Mouse (Mus musculus): ENCODE data around the gene Acta1. TPM values are rescaled to one million over a fixed set of nuclear protein-coding genes. Genes with fewer than 3 reads are reported as not detected.

The Acta1 gene
- polyA plus RNA-seq, 1 experiment from 2014 or later = 44.7 TPM

DNA sequence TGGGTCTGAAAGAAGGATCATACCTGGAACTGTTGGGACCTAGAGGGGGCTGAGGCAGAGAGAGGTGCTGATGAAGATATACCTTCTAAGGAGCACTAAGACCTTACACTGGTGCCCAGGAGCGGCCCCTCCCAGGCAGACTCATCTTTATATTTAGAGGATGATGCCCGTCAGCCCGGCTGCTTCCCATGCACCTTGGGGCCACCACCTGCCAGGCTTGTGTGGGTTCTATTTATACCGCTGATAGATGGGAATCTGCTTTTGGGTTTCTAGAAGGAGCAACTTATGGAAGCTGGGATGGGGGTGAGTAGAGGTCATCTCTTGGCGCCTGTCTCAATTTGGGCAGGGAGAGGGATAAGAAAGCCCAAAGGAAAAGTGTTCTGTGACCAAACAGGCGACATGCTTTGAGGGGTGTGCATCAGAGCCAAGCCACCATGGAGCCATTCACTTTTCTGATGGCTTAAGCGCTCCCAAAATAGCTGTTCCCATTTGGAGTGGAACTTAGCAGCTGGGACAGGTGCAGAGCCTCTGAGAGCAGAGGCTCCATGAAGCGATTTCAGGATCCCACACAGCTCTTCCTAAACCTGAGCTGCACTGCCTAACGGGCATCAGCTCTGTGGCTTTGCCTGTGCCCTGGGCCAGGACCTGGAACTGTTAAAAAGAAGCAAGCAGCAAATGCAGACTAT, 1.3 kb upstream of the Acta1 start:
- Histone ChIP-seq H3K36me3 (peaks cover 21% of the 10 kb centered on the region), H3K4me3 (no peak overlapping the region), H3K9me3 (no peaks in the 10 kb centered on the region), H3K27me3 (peaks cover 62% of the 10 kb centered on the region), H3K9ac (no peak overlapping the region), H3K4me1 (peaks cover 20% of the 10 kb centered on the region), H3K27ac (no peak overlapping the region), H3K4me2 (no peak overlapping the region)
- WGBS = 70% methylated on average over 9 of the region's 9 CpGs
- no peak for ATAC-seq (ENCODE audit: insufficient number of reproducible peaks, insufficient read depth, low FRiP score, low TSS enrichment, low read depth)

DNA sequence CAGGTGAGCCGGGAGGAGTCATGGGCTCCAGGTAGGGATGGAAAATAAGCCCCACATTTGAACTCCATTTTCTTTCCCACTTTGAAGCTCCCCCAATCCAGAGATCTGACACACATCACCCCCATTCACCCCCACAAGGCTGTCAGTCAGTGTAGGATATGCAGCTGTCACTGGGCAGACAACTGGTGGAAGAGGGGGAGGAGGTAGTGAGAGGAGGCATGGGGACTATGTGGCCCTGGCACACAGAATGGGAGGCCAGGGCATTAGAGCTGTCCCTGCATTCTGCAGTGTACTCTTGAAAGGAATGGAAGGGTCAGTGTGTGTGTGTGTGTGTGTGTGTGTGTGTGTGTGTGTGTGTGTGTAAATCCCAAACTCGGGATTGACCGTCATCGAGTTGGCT, 679 bp upstream of the Acta1 start:
- Histone ChIP-seq H3K9ac (no peak overlapping the region), H3K4me2 (no peak overlapping the region), H3K9me3 (no peaks in the 10 kb centered on the region), H3K36me3 (peaks cover 15% of the 10 kb centered on the region), H3K27me3 (peaks cover 68% of the 10 kb centered on the region), H3K27ac (no peak overlapping the region), H3K4me3 (no peak overlapping the region), H3K4me1 (peaks cover 20% of the 10 kb centered on the region)
- no peak for ATAC-seq (ENCODE audit: insufficient number of reproducible peaks, insufficient read depth, low FRiP score, low TSS enrichment, low read depth)
- 77% methylated on average over 4 of the region's 4 CpGs for WGBS

DNA sequence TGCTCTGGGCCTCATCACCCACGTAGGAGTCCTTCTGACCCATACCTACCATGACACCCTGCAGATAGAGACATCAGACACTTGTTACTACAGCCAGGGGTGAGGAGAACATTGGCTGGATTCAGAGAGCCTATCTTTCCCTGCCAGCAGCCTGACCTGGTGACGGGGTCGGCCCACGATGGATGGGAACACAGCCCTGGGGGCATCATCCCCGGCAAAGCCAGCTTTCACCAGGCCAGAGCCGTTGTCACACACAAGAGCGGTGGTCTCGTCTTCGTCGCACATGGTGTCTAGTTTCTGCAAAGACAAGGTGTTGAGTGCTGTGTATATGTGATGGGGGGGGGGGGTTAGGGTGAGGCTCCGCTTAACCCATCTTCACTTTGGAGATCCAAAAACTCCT, 1.1 kb downstream of the Acta1 start:
- Histone ChIP-seq H3K36me3 (0 out of 2 replicates have a peak, but pooled peaks cover under 1% of the 10 kb centered on the region), H3K9ac (no peak overlapping the region), H3K27me3 (peaks cover 81% of the 10 kb centered on the region), H3K4me3 (no peak overlapping the region), H3K9me3 (no peaks in the 10 kb centered on the region), H3K4me1 (peaks cover 20% of the 10 kb centered on the region), H3K4me2 (no peak overlapping the region), H3K27ac (no peak overlapping the region)
- no peak for ATAC-seq (ENCODE audit: insufficient number of reproducible peaks, insufficient read depth, low FRiP score, low TSS enrichment, low read depth)
- WGBS = 56% methylated on average over 11 of the region's 11 CpGs

DNA sequence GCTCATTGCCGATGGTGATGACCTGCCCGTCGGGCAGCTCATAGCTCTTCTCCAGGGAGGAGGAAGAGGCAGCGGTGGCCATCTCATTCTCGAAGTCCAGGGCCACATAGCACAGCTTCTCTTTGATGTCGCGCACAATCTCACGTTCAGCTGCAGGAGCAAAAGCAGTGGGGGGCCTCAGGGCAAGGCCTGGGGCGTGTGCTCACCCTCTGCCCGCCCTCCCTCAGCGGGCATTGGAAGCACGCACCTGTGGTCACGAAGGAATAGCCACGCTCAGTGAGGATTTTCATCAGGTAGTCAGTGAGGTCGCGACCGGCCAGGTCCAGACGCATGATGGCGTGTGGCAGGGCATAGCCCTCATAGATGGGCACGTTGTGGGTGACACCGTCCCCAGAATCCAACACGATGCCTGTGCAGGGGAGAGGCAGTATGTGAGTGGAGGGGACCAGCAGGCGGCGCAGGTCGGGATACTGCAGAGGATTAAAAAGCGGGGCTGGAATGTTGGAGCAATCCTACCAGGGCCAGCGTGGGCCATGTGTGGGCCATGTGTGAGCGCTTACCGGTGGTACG, 1.9 kb downstream of the Acta1 start:
- peak overlapping the region; percentile 39 for H3K4me3 ChIP-seq
- H3K9ac ChIP-seq = no peak overlapping the region
- ATAC-seq (ENCODE audit: insufficient number of reproducible peaks, insufficient read depth, low FRiP score, low TSS enrichment, low read depth) = no peak
- H3K4me1 ChIP-seq = peaks cover 20% of the 10 kb centered on the region
- 8% methylated on average over 30 of the region's 30 CpGs for WGBS
- H3K36me3 ChIP-seq = no peaks in the 10 kb centered on the region
- no peaks in the 10 kb centered on the region for H3K9me3 ChIP-seq
- H3K4me2 ChIP-seq = peak overlapping the region; percentile 65
- no peak overlapping the region for H3K27ac ChIP-seq
- H3K27me3 ChIP-seq = peaks cover 81% of the 10 kb centered on the region

DNA sequence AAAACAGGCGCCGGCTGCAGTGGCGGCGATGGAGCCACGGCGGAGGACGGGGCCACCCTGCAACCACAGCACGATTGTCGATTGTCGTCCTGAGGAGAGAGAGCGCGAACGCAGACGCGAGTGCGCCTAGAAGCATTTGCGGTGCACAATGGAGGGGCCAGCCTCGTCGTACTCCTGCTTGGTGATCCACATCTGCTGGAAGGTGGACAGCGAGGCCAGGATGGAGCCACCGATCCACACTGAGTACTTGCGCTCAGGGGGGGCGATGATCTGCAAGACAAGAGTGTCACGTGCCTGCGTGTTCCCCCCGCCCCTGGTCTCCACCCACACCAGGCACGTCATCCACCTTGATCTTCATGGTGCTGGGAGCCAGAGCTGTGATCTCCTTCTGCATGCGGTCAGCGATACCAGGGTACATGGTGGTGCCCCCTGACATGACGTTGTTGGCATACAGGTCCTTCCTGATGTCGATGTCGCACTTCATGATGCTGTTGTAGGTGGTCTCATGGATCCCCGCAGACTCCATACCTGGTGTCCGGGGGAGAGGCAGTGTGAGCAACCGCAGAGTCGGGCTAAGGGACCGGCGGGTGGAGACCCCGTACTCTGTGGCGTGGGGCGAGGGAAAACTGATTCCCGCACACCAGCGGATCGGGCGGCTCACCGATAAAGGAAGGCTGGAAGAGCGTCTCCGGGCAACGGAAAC, 2.5 kb downstream of the Acta1 start:
- Histone ChIP-seq H3K27ac (no peak overlapping the region), H3K4me1 (peaks cover 20% of the 10 kb centered on the region), H3K27me3 (peaks cover 81% of the 10 kb centered on the region), H3K9ac (0 out of 2 replicates have a peak overlapping the region, but pooled peaks have one; percentile 40), H3K4me3 (peak overlapping the region; percentile 39), H3K4me2 (peak overlapping the region; percentile 65), H3K36me3 (no peaks in the 10 kb centered on the region), H3K9me3 (no peaks in the 10 kb centered on the region)
- 1% methylated on average over 49 of the region's 49 CpGs for WGBS
- ATAC-seq (ENCODE audit: insufficient number of reproducible peaks, insufficient read depth, low FRiP score, low TSS enrichment, low read depth) = no peak

DNA sequence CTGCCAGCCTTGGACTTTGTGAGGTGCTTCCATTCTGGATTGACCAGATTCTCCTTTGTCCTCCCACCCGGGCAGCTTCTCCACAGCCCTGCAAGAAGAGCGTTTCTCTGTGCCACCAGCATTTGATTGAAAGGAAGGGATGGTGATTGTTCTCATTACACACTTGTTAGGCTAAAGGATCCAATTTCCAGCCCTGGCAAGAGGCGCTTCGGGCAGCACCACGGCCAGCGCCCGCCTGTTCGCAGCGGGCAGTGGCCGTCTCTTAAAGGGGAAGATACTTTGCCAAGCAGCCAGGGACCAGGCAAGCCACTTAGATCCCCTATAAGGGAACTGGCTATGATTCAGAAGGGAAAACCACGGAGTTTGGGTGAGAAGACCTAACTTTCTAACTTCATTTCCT, 3.3 kb downstream of the Acta1 start:
- peaks cover 20% of the 10 kb centered on the region for H3K4me1 ChIP-seq
- no peak overlapping the region for H3K27ac ChIP-seq
- peak overlapping the region; percentile 39 for H3K4me3 ChIP-seq
- WGBS = under 1% methylated on average over 11 of the region's 11 CpGs
- peaks cover 77% of the 10 kb centered on the region for H3K27me3 ChIP-seq
- peak overlapping the region; percentile 65 for H3K4me2 ChIP-seq
- no peak for ATAC-seq (ENCODE audit: insufficient number of reproducible peaks, insufficient read depth, low FRiP score, low TSS enrichment, low read depth)
- H3K36me3 ChIP-seq = no peaks in the 10 kb centered on the region
- H3K9me3 ChIP-seq = no peaks in the 10 kb centered on the region
- H3K9ac ChIP-seq = no peak overlapping the region

DNA sequence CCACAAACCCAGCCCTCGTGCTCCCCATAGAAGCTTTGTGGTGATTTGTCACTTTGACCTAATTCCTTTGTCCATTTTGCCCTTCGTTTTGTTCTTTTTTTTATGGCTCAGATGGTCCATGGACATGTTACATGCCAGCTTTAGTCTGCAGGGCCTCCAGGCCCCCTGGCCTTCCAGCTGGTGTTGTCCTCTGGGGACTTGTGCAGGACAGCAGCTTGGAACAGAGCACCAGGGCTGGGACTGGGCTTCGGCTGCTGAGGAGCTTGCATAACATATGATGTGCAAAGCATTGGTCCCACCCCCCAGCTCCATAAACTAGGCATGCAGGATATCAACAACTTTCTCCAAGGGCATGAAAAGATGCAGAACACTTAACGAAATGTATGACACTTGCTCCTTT, 4.8 kb downstream of the Acta1 start:
- WGBS = 73% methylated on average over 4 of the region's 4 CpGs
- no peak for ATAC-seq (ENCODE audit: insufficient number of reproducible peaks, insufficient read depth, low FRiP score, low TSS enrichment, low read depth)
- Histone ChIP-seq H3K4me3 (no peak overlapping the region), H3K4me2 (no peak overlapping the region), H3K27me3 (peaks cover 67% of the 10 kb centered on the region), H3K27ac (no peak overlapping the region), H3K36me3 (no peaks in the 10 kb centered on the region), H3K9me3 (no peaks in the 10 kb centered on the region), H3K9ac (no peak overlapping the region), H3K4me1 (peaks cover 23% of the 10 kb centered on the region)

DNA sequence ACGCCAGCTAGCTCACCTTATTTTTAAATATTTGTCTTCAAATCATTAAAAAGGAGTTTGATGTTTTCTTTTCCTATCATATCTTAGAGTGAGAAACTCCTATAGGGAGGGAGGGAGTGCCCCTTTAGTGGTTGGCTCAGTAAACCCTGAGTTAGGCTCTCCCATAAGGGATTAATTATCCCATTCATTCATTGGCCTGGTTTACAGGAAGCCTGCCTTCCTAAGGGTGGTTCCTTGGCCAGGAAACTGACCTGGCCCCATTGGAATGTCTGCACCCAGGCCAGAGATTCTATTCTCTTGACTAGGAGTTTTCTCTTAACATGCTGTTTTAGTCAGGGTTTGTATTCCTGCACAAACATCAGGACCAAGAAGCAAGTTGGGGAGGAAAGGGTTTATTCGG, 6.6 kb downstream of the Acta1 start:
- no peaks in the 10 kb centered on the region for H3K36me3 ChIP-seq
- peaks cover 32% of the 10 kb centered on the region for H3K4me1 ChIP-seq
- no peak overlapping the region for H3K4me3 ChIP-seq
- H3K9ac ChIP-seq = no peak overlapping the region
- no peak overlapping the region for H3K4me2 ChIP-seq
- H3K9me3 ChIP-seq = no peaks in the 10 kb centered on the region
- H3K27me3 ChIP-seq = peaks cover 49% of the 10 kb centered on the region
- no peak overlapping the region for H3K27ac ChIP-seq
- no peak for ATAC-seq (ENCODE audit: insufficient number of reproducible peaks, insufficient read depth, low FRiP score, low TSS enrichment, low read depth)
- WGBS = 61% methylated on average over 2 of the region's 2 CpGs

DNA sequence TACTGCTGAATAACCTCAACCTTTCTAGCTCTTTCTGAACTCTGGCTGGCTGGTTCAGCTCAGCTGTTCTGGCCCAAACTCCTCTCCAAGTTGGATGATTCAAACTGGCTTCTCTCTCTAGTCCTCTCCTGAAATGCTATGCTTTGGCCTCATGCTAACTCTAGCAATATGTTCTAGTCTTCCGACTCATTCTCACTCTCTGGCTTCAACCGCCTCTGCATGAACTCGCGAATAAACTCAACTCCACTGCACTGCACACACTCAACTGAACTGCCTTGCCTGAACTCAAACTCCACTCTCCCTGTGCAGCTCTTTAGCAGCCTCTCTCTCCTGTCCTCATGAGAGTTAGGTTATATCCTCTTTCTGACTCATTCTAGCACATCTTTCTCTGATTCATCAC, 7.4 kb downstream of the Acta1 start:
- peaks cover 24% of the 10 kb centered on the region for H3K4me1 ChIP-seq
- H3K4me3 ChIP-seq = no peak overlapping the region
- H3K36me3 ChIP-seq = no peaks in the 10 kb centered on the region
- no peak overlapping the region for H3K27ac ChIP-seq
- no peak overlapping the region for H3K9ac ChIP-seq
- H3K4me2 ChIP-seq = no peak overlapping the region
- 90% methylated on average over 4 of the region's 4 CpGs for WGBS
- no peak for ATAC-seq (ENCODE audit: insufficient number of reproducible peaks, insufficient read depth, low FRiP score, low TSS enrichment, low read depth)
- peaks cover 41% of the 10 kb centered on the region for H3K27me3 ChIP-seq
- no peaks in the 10 kb centered on the region for H3K9me3 ChIP-seq

DNA sequence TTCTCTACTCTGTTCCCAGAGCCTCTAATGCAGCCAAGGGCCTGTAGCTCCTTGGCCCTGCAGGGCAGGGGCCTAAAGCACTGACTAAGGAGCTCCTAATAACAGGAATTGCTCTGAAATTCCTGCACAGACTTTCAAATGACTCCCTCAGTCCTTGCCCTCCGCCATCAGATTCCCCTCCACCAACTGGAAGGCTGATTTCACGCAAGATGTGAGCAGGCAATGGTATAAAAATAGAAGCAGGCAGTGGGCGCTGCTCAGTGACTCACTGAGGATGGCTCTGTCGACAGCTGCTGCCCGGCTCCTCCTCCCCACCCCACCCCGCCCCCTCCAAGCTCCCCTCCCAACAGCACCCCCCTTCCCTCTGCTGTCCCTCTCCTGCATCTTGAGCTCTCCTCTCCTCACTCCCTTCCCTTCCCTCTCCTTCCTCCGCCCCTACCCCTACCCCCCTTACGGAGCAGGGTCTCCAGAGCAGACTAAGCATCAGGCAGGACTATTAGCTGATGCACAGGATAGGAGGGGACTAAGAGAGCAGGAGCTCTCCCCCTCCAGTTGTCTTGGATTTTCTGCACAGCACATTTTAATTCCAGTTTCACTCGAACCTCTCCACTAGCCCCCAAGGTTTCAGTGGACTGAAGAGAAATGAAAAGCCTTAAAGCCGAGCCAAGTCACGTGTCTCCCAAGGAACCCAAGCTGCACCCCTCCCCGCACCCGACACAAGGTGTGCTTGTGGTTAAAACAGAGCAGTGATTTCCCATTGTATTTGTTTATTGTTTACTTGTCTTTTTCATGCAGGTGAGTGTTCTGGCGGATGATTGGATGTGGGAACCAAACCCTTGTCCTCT, 9.6 kb downstream of the Acta1 start:
- peak overlapping the region; percentile 48 for H3K4me2 ChIP-seq
- ATAC-seq (ENCODE audit: insufficient number of reproducible peaks, insufficient read depth, low FRiP score, low TSS enrichment, low read depth) = peak; percentile 65; the same call in 1 of the 2 replicates
- H3K4me1 ChIP-seq = peaks cover 15% of the 10 kb centered on the region
- H3K27ac ChIP-seq = peak overlapping the region; percentile 57; the same call in 1 of the 2 replicates
- H3K9me3 ChIP-seq = no peaks in the 10 kb centered on the region
- no peaks in the 10 kb centered on the region for H3K36me3 ChIP-seq
- H3K27me3 ChIP-seq = peaks cover 19% of the 10 kb centered on the region
- 4% methylated on average over 13 of the region's 14 CpGs for WGBS
- peak overlapping the region; percentile 27; the same call in 1 of the 2 replicates for H3K9ac ChIP-seq
- no peak overlapping the region for H3K4me3 ChIP-seq

DNA sequence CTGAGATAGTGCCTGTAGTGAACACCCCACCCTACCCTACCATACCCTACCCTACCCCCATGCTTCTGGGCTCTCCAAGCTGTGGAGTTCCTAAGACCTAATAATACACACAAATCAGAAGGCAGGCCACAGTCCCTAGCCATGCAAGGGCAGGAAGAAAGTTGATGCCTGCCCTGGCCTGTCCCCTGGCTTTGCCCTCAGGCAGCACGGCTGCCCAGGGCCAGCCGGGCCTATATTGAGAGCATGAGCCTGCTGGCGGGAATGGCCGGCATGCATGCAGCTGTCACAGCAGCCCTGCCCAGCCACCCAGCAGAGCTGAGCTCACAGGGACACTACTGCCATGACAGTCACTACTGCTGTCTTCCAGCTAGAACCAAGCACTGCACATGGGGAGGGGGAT, 11.5 kb downstream of the Acta1 start:
- H3K27me3 ChIP-seq = peaks cover 8% of the 10 kb centered on the region; the same call in 1 of the 2 replicates
- no peak overlapping the region for H3K27ac ChIP-seq
- no peak overlapping the region for H3K4me3 ChIP-seq
- H3K36me3 ChIP-seq = no peaks in the 10 kb centered on the region
- H3K4me2 ChIP-seq = no peak overlapping the region
- ATAC-seq (ENCODE audit: insufficient number of reproducible peaks, insufficient read depth, low FRiP score, low TSS enrichment, low read depth) = no peak; the same call in 1 of the 2 replicates
- 59% methylated on average over 4 of the region's 4 CpGs for WGBS
- H3K9me3 ChIP-seq = no peaks in the 10 kb centered on the region
- no peak overlapping the region for H3K9ac ChIP-seq
- H3K4me1 ChIP-seq = peaks cover 15% of the 10 kb centered on the region
